Mouse (Mus musculus) spleen, adult 10 weeks (tissue): ENCODE data around the gene Ubqln5. TPM values are rescaled to one million over a fixed set of nuclear protein-coding genes. Genes with fewer than 3 reads are reported as not detected.

ENCODE experiments used
- polyA plus RNA-seq: library from polyadenylated mRNA; stranded (reverse); fragments of 350-450 nt; fragmentation: Illumina TruSeq; extraction: RNeasy Lipid Tissue Mini Kit (QIAGEN cat#74804); gene quantifications from one replicate; pipeline ENCODE4 v1.2.3, GENCODE M21; 2015; ENCODE audit warnings: low replicate concordance; ENCODE audit not compliant: insufficient read depth

Ubqln5 gene
- not detected for polyA plus RNA-seq

DNA sequence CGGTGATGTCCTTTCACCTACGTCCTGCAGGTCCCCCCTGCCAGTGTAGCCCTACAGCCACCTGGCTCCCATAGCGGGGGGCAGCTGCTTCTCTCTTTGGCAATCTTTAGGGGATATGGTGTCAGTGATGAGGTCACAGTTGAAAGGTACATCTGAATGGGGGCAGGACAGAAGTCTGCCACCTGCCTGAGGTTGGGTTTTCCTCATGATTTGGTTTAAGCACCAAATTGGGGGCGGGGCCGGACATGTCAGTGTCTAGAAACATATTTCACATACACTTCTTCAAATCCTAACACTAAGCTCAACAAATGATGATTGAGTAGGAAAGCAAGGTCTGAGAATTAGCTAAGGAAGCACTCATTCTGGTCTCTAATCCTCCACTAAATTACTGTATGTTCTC, at the start of gene Ubqln5:
TSS of gene Ubqln5 (minus strand) at position 101 of the 400 bp plus-strand sequence.

DNA sequence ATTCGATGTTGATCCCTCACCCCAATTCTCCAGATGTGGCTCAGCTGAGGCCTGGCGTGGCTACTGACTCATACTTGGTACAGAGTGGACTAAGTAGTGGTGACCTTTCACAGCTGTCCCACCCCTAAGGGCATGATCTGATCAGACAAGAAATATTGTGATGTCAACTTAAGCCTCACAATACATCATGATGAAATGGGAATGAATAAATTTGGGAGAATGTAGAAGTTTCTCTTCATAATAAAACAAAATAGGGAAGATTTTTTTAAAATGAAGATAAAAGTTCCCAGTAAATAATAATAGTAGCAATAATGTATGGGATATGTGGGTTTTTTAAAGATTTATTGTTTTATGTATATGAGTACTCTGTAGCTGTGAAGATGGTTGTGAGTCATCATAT, 20.8 kb upstream of the Ubqln5 start, which contains the start of gene Ubqlnl:
TSS of gene Ubqlnl (minus strand) at position 101 of the 400 bp plus-strand sequence.

DNA sequence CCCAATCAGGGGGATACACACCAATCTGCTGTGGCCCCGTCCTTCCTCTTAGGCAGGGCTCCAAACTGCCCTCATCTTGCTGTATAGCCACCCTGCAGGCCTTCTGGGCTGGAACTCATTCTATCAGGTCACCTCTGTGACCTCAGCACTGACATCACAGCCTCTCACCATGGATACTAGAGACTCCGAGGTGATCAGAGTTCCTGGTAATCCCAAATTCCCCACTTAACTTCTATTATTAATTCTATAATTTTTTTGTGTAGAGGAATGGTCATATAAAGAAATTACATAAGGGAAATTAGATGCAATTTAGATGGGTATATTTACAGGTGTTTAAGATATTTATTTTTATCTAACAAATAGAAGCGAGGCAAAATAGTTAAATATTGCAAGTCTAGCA, 13.6 kb upstream of the Ubqln5 start, which contains the start of gene Ubqln3:
TSS of gene Ubqln3 (minus strand) at position 101 of the 400 bp plus-strand sequence.

DNA sequence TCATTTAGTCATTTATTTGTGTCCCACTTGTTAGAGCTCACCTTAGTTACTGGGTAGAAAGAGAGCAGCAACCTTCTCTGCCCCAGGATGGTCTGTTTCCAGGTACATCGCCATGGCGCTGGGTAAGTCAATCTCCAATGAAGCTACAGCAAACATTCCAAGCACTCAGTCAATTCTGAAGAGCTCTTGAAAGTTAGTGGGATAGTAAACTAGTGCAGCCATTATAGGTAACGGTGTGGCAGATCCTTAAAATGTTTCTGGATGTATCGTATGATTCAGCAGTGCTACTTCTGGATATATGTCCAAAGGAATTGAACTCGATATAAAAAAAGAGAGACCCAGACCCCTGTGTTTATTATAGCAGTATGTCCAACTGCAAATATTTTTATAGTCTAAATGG, 7.7 kb upstream of the Ubqln5 start, which contains the start of gene Olfr643:
TSS of gene Olfr643 (minus strand) at position 101 of the 400 bp plus-strand sequence.

DNA sequence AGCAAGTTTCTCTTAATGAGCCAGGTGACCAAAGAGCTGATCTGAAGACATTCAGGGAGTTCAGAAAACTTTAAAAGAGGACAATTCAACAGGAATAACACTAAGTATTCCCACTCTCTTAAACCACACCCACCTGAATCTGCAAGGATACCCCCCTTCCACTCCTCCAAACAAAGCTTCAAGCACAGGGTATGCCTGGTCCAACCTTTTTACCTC, 25.0 kb downstream of the Ubqln5 start, which contains the start of gene Olfr646:
TSS of gene Olfr646 (plus strand) at position 117 of the 216 bp plus-strand sequence.

DNA sequence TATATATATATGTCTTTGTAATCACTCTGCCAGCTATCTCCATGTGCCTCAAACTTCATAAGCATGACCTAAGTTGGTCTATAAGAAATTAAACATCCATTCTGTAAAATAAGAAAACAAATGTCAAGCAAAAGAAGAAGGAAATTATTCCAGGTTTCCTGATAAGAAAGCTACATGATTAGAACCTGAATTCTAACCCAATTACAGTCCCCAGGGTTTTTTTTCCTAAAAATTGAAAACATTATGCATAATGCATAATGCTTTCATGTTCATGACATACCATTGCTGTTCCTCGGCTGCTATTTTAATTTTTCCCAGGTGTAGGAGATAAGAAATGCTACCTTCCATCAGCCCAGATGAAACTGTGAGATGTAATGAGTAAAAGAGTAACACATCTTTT, 44.3 kb downstream of the Ubqln5 start, which contains the start of gene Olfr645:
TSS of gene Olfr645 (minus strand) at position 101 of the 400 bp plus-strand sequence.

Other genes with a start within 250 kb of the Ubqln5 start
- not detected for gene Olfr66, start 243.6 kb downstream of the Ubqln5 start, polyA plus RNA-seq
- not detected for gene Olfr64, start 235.3 kb downstream of the Ubqln5 start, polyA plus RNA-seq
- not detected for gene Olfr65, start 226.3 kb downstream of the Ubqln5 start, polyA plus RNA-seq
- gene Olfr631, start 201.0 kb downstream of the Ubqln5 start, polyA plus RNA-seq = not detected
- gene Olfr632, start 195.5 kb downstream of the Ubqln5 start, polyA plus RNA-seq = not detected
- gene Olfr633, start 185.4 kb downstream of the Ubqln5 start, polyA plus RNA-seq = not detected
- not detected for gene Olfr635, start 158.7 kb downstream of the Ubqln5 start, polyA plus RNA-seq
- gene Olfr638, start 131.1 kb downstream of the Ubqln5 start, polyA plus RNA-seq = not detected
- not detected for gene Olfr639, start 112.5 kb downstream of the Ubqln5 start, polyA plus RNA-seq
- not detected for gene Olfr640, start 104.3 kb downstream of the Ubqln5 start, polyA plus RNA-seq
- gene Olfr641, start 94.4 kb downstream of the Ubqln5 start, polyA plus RNA-seq = not detected
- not detected for gene Olfr642, start 77.2 kb downstream of the Ubqln5 start, polyA plus RNA-seq
- gene 4930516K23Rik, start 68.4 kb downstream of the Ubqln5 start, polyA plus RNA-seq = not detected
- not detected for gene Olfr644, start 58.0 kb downstream of the Ubqln5 start, polyA plus RNA-seq
- gene Olfr645, start 44.4 kb downstream of the Ubqln5 start, polyA plus RNA-seq = not detected
- gene Olfr646, start 25.0 kb downstream of the Ubqln5 start, polyA plus RNA-seq = not detected
- not detected for gene Olfr643, start 7.6 kb upstream of the Ubqln5 start, polyA plus RNA-seq
- gene Ubqln3, start 13.5 kb upstream of the Ubqln5 start, polyA plus RNA-seq = not detected
- not detected for gene Ubqlnl, start 20.7 kb upstream of the Ubqln5 start, polyA plus RNA-seq
- not detected for gene Olfm5, start 35.0 kb upstream of the Ubqln5 start, polyA plus RNA-seq
- gene Olfr648, start 53.6 kb upstream of the Ubqln5 start, polyA plus RNA-seq = 0.15 TPM
- not detected for gene Olfr649, start 66.2 kb upstream of the Ubqln5 start, polyA plus RNA-seq
- gene Trim6, start 89.0 kb upstream of the Ubqln5 start, polyA plus RNA-seq = 1.7 TPM
- gene Trim34a, start 114.6 kb upstream of the Ubqln5 start, polyA plus RNA-seq = 157 TPM
- gene Trim5, start 158.3 kb upstream of the Ubqln5 start, polyA plus RNA-seq = 69.3 TPM
- 305 TPM for gene Trim12a, start 185.6 kb upstream of the Ubqln5 start, polyA plus RNA-seq
- gene Trim34b, start 199.6 kb upstream of the Ubqln5 start, polyA plus RNA-seq = 4.3 TPM
- 101 TPM for gene Trim12c, start 223.5 kb upstream of the Ubqln5 start, polyA plus RNA-seq
- 84.2 TPM for gene Trim30b, start 240.1 kb upstream of the Ubqln5 start, polyA plus RNA-seq